Mouse (Mus musculus) natural killer cell, adult 2 months (primary cell): Measurements from ENCODE around the gene Tcp1.
A peak's percentile ranks its signal among the peaks of the same experiment; 100 is the strongest.
"Not testable (repeated sequence)": the region's sequence is repeated elsewhere in the genome, so short reads cannot be mapped to it uniquely, and the experiment has no call there.

Experiments
- DNase-seq, 2 experiments: peaks; one replicate each; pipeline ENCODE4 v3.0.0; 2022; ENCODE audit warnings: low spot score in 2 of 2

Gene Tcp1

GRCm38 (mm10) chr17:12915881-12916583, 531 bp downstream of the Tcp1 start, which contains the start of gene Mrpl18:
Mrpl18 (minus strand) TSS chr17:12916345.
- peak; percentile 99 for DNase-seq

- DNase-seq, result peak in 1 of 2 experiments; percentile 23
Observed at GRCm38 (mm10) chr17:12916588-12917380, 1.3 kb downstream of the Tcp1 start.

- DNase-seq, result peak in 1 of 2 experiments; percentile 41
Observed at GRCm38 (mm10) chr17:12921073-12921472, 5.6 kb downstream of the Tcp1 start.

- no peak for DNase-seq
Observed at GRCm38 (mm10) chr17:12925001-12925400, 9.5 kb downstream of the Tcp1 start.

GRCm38 (mm10) chr17:12925703-12926180, 10.2 kb downstream of the Tcp1 start:
- no peak for DNase-seq

- not testable (repeated sequence) for DNase-seq
Observed at GRCm38 (mm10) chr17:12931576-12931975, 16.1 kb downstream of the Tcp1 start.

- no peak for DNase-seq
Observed at GRCm38 (mm10) chr17:12935719-12936118, 20.2 kb downstream of the Tcp1 start.

GRCm38 (mm10) chr17:12937412-12937970, 22.0 kb downstream of the Tcp1 start:
- no peak for DNase-seq

- DNase-seq, result no peak
Observed at GRCm38 (mm10) chr17:12938077-12938476, 22.6 kb downstream of the Tcp1 start.

GRCm38 (mm10) chr17:12939377-12940148, 24.1 kb downstream of the Tcp1 start:
- DNase-seq, result not testable (repeated sequence)

GRCm38 (mm10) chr17:12940151-12940805, 24.8 kb downstream of the Tcp1 start, which contains the start of gene Acat3:
Acat3 (minus strand) TSS chr17:12940600.
- no peak for DNase-seq

GRCm38 (mm10) chr17:12941543-12942260, 26.2 kb downstream of the Tcp1 start:
- DNase-seq, result no peak

- DNase-seq, result no peak
Observed at GRCm38 (mm10) chr17:12942459-12943162, 27.1 kb downstream of the Tcp1 start.

GRCm38 (mm10) chr17:12949669-12950068, 34.2 kb downstream of the Tcp1 start:
- DNase-seq, result no peak

GRCm38 (mm10) chr17:12956664-12957063, 41.2 kb downstream of the Tcp1 start:
- DNase-seq, result no peak

- not testable (repeated sequence) for DNase-seq
Observed at GRCm38 (mm10) chr17:12959377-12959776, 43.9 kb downstream of the Tcp1 start.

GRCm38 (mm10) chr17:12960331-12960873, 44.9 kb downstream of the Tcp1 start, which contains the start of gene Acat2:
Acat2 (minus strand) TSS chr17:12960747.
- DNase-seq, result peak; percentile 95 to 96

- no peak for DNase-seq
Observed at GRCm38 (mm10) chr17:12963476-12963875, 48.0 kb downstream of the Tcp1 start.

- no peak for DNase-seq
Observed at GRCm38 (mm10) chr17:12967173-12967572, 51.7 kb downstream of the Tcp1 start.
